Mouse (Mus musculus) neural tube, embryonic 14.5 days (tissue): ENCODE results near the gene Fgfr2. TPM values are rescaled to one million over a fixed set of nuclear protein-coding genes. Genes with fewer than 3 reads are reported as not detected.

ENCODE experiments used
- ATAC-seq: fragments of 200-750 bp; cut with Nextera tagmentation; 2 replicates; pipeline ENCODE4 v1.8.0; 2017; ENCODE audit warnings: low read depth, mild to moderate bottlenecking, moderate TSS enrichment, moderate library complexity
- H3K27ac ChIP-seq: fragments of 300-500 bp; sonication (generic); 2 replicates; pipeline ENCODE4 v1.5.1; 2014; ENCODE audit warnings: low read depth, mild to moderate bottlenecking, control low read depth, low read length, moderate library complexity, mixed read lengths
- H3K27me3 ChIP-seq: fragments of 300-500 bp; sonication (generic); 2 replicates; pipeline ENCODE4 v1.6.1; 2014; ENCODE audit warnings: low read length; ENCODE audit not compliant: control insufficient read depth, insufficient read depth
- H3K36me3 ChIP-seq: fragments of 300-500 bp; sonication (generic); 2 replicates; pipeline ENCODE4 v1.6.1; 2014; ENCODE audit warnings: low read length, mixed read lengths; ENCODE audit not compliant: control insufficient read depth, insufficient read depth
- H3K4me1 ChIP-seq: fragments of 300-500 bp; sonication (generic); 2 replicates; pipeline ENCODE4 v1.6.1; 2014; ENCODE audit warnings: low read length; ENCODE audit not compliant: control insufficient read depth, insufficient read depth
- H3K4me2 ChIP-seq: fragments of 300-500 bp; sonication (generic); 2 replicates; pipeline ENCODE4 v1.6.1; 2014; ENCODE audit warnings: mild to moderate bottlenecking, low read depth, low read length, control low read depth
- H3K4me3 ChIP-seq: fragments of 300-500 bp; sonication (generic); 2 replicates; pipeline ENCODE4 v1.5.1; 2014; ENCODE audit warnings: low read depth, low read length, control low read depth, mixed read lengths
- H3K9ac ChIP-seq: fragments of 300-500 bp; sonication (generic); replicated peaks from 2 replicates; pipeline ENCODE4 v1.6.1; 2014; ENCODE audit warnings: low read depth, mild to moderate bottlenecking, control low read depth, low read length, mixed read lengths
- H3K9me3 ChIP-seq: fragments of 300-500 bp; sonication (generic); 2 replicates; pipeline ENCODE4 v1.6.1; 2016; ENCODE audit warnings: low read length; ENCODE audit not compliant: control insufficient read depth
- WGBS: fragments of 180-500 bp; shearing (Covaris S2); extraction: QIAGEN DNeasy Blood & Tissue Kit; methylation state at CpG from one replicate; pipeline ENCODE4 v1.1.7; 2014; 5-methylcytosine and 5-hydroxymethylcytosine counted together
- polyA plus RNA-seq: library from polyadenylated mRNA; unstranded; fragments of >200 nt; fragmentation: Nextera tagmentation; extraction: Ambion mirVana; gene quantifications from 2 replicates; pipeline ENCODE4 v1.2.1, GENCODE M21; 2014

The Fgfr2 gene
- polyA plus RNA-seq, 1 experiment from 2014 or later, result 28.1 TPM

GRCm38 (mm10) chr7:131850579-131850978, 1272.6 kb downstream of the Fgfr2 start:
- 12% methylated on average over 4 of the region's 4 CpGs for WGBS
- Histone ChIP-seq H3K4me2 (no peak overlapping the region), H3K27ac (no peak overlapping the region), H3K36me3 (no peaks in the 10 kb centered on the region), H3K4me1 (peaks cover 11% of the 10 kb centered on the region), H3K9me3 (no peaks in the 10 kb centered on the region), H3K4me3 (no peak overlapping the region), H3K27me3 (no peaks in the 10 kb centered on the region), H3K9ac (no peak overlapping the region)
- no peak for ATAC-seq

GRCm38 (mm10) chr7:131846066-131846905, 1276.9 kb downstream of the Fgfr2 start:
- Histone ChIP-seq H3K27me3 (no peaks in the 10 kb centered on the region), H3K9ac (no peak overlapping the region), H3K9me3 (no peaks in the 10 kb centered on the region), H3K4me2 (peak overlapping the region; percentile 21; the same call in 1 of the 2 replicates), H3K4me3 (no peak overlapping the region), H3K36me3 (no peaks in the 10 kb centered on the region), H3K4me1 (peaks cover 11% of the 10 kb centered on the region), H3K27ac (no peak overlapping the region; the same call in 1 of the 2 replicates)
- ATAC-seq, result no peak; the same call in 1 of the 2 replicates
- WGBS, result 31% methylated on average over 20 of the region's 20 CpGs

- Histone ChIP-seq H3K4me3 (no peak overlapping the region), H3K27ac (no peak overlapping the region), H3K4me2 (no peak overlapping the region), H3K36me3 (no peaks in the 10 kb centered on the region), H3K4me1 (no peaks in the 10 kb centered on the region), H3K27me3 (0 out of 2 replicates have a peak, but pooled peaks cover under 1% of the 10 kb centered on the region), H3K9ac (no peak overlapping the region), H3K9me3 (no peaks in the 10 kb centered on the region)
- 85% methylated on average over 1 of the region's 1 CpGs for WGBS
- ATAC-seq, result no peak
Measured at GRCm38 (mm10) chr7:131830261-131830660, 1292.9 kb downstream of the Fgfr2 start.

GRCm38 (mm10) chr7:131826811-131827210, 1296.3 kb downstream of the Fgfr2 start:
- H3K36me3 ChIP-seq, result no peaks in the 10 kb centered on the region
- no peak overlapping the region for H3K4me3 ChIP-seq
- 55% methylated on average over 5 of the region's 5 CpGs for WGBS
- no peak overlapping the region for H3K27ac ChIP-seq
- no peaks in the 10 kb centered on the region for H3K9me3 ChIP-seq
- no peaks in the 10 kb centered on the region for H3K27me3 ChIP-seq
- peaks cover 6% of the 10 kb centered on the region; the same call in 1 of the 2 replicates for H3K4me1 ChIP-seq
- no peak for ATAC-seq
- no peak overlapping the region for H3K9ac ChIP-seq
- H3K4me2 ChIP-seq, result no peak overlapping the region

- H3K27me3 ChIP-seq, result no peaks in the 10 kb centered on the region
- no peak for ATAC-seq
- no peak overlapping the region for H3K27ac ChIP-seq
- no peaks in the 10 kb centered on the region for H3K9me3 ChIP-seq
- no peak overlapping the region for H3K9ac ChIP-seq
- H3K4me3 ChIP-seq, result no peak overlapping the region
- 77% methylated on average over 6 of the region's 6 CpGs for WGBS
- no peaks in the 10 kb centered on the region for H3K36me3 ChIP-seq
- H3K4me2 ChIP-seq, result no peak overlapping the region
- H3K4me1 ChIP-seq, result peaks cover 3% of the 10 kb centered on the region
Measured at GRCm38 (mm10) chr7:131817976-131818375, 1305.2 kb downstream of the Fgfr2 start.

GRCm38 (mm10) chr7:131816641-131817040, 1306.5 kb downstream of the Fgfr2 start:
- Histone ChIP-seq H3K27ac (no peak overlapping the region), H3K9me3 (no peaks in the 10 kb centered on the region), H3K4me3 (no peak overlapping the region), H3K27me3 (no peaks in the 10 kb centered on the region), H3K9ac (no peak overlapping the region), H3K36me3 (no peaks in the 10 kb centered on the region), H3K4me2 (no peak overlapping the region), H3K4me1 (no peaks in the 10 kb centered on the region; the same call in 1 of the 2 replicates)
- WGBS, result 59% methylated on average over 2 of the region's 2 CpGs
- no peak for ATAC-seq

GRCm38 (mm10) chr7:131812116-131812515, 1311.0 kb downstream of the Fgfr2 start:
- H3K27ac ChIP-seq, result no peak overlapping the region
- 89% methylated on average over 6 of the region's 6 CpGs for WGBS
- no peak for ATAC-seq
- no peaks in the 10 kb centered on the region for H3K9me3 ChIP-seq
- H3K36me3 ChIP-seq, result no peaks in the 10 kb centered on the region
- no peak overlapping the region for H3K4me3 ChIP-seq
- no peaks in the 10 kb centered on the region; the same call in 1 of the 2 replicates for H3K4me1 ChIP-seq
- H3K27me3 ChIP-seq, result no peaks in the 10 kb centered on the region
- no peak overlapping the region for H3K9ac ChIP-seq
- H3K4me2 ChIP-seq, result no peak overlapping the region

GRCm38 (mm10) chr7:131810916-131811315, 1312.2 kb downstream of the Fgfr2 start:
- H3K27ac ChIP-seq, result no peak overlapping the region
- 65% methylated on average over 4 of the region's 4 CpGs for WGBS
- no peak overlapping the region for H3K4me2 ChIP-seq
- no peak for ATAC-seq
- H3K27me3 ChIP-seq, result no peaks in the 10 kb centered on the region
- no peak overlapping the region for H3K9ac ChIP-seq
- H3K4me3 ChIP-seq, result no peak overlapping the region
- H3K4me1 ChIP-seq, result no peaks in the 10 kb centered on the region; the same call in 1 of the 2 replicates
- H3K36me3 ChIP-seq, result no peaks in the 10 kb centered on the region
- H3K9me3 ChIP-seq, result no peaks in the 10 kb centered on the region

- H3K4me1 ChIP-seq, result no peaks in the 10 kb centered on the region
- no peak overlapping the region for H3K9ac ChIP-seq
- no peak overlapping the region for H3K27ac ChIP-seq
- no peak overlapping the region for H3K4me3 ChIP-seq
- ATAC-seq, result no peak
- H3K36me3 ChIP-seq, result no peaks in the 10 kb centered on the region
- 71% methylated on average over 5 of the region's 5 CpGs for WGBS
- no peaks in the 10 kb centered on the region for H3K9me3 ChIP-seq
- no peak overlapping the region for H3K4me2 ChIP-seq
- H3K27me3 ChIP-seq, result no peaks in the 10 kb centered on the region
Measured at GRCm38 (mm10) chr7:131809584-131810181, 1313.5 kb downstream of the Fgfr2 start.
